Mouse (Mus musculus): ENCODE data around the gene Zfp207. TPM values are rescaled to one million over a fixed set of nuclear protein-coding genes. Genes with fewer than 3 reads are reported as not detected.

Gene Zfp207
- total and polyA plus RNA-seq, 3 experiments: 143 to 347 (median 186) TPM

- TF ChIP-seq TAL1 (IDR thresholded peaks at IDR 0.05; ENCODE audit: low read length): no peak
Observed at GRCm38 (mm10) chr11:80429009-80429475, 46.0 kb downstream of the Zfp207 start (continued).

GRCm38 (mm10) chr11:80429500-80430166 lies 46.6 kb downstream of the Zfp207 start:
- Histone ChIP-seq H3K4me1 (ENCODE audit: control insufficient read depth in 1 of 2, insufficient read depth in 2 of 2, low read length in 2 of 2) (peaks cover 17 to 24% of the 10 kb centered on the region in 2 experiments), H3K9me3 (replicated peaks; ENCODE audit: insufficient read depth, low read length) (no peaks in the 10 kb centered on the region), H3K36me3 (ENCODE audit: control insufficient read depth in 1 of 2, insufficient read depth in 2 of 2, low read length in 2 of 2) (peaks cover 26 to 32% of the 10 kb centered on the region in 2 experiments), H3K4me3 (ENCODE audit: control insufficient read depth in 1 of 2, insufficient read depth in 1 of 2, low read depth in 2 of 2, low read length in 2 of 2) (peak overlapping the region; percentile 66 to 84), H3K79me2 (ENCODE audit: control insufficient read depth, insufficient read depth, low read length, poor library complexity) (peaks cover 38% of the 10 kb centered on the region), H3K9ac (ENCODE audit: control insufficient read depth, low read depth, low read length, poor library complexity, severe bottlenecking) (peak overlapping the region; percentile 95), H3K27me3 (ENCODE audit: control insufficient read depth in 1 of 2, insufficient read depth in 2 of 2, low read length in 2 of 2) (no peaks in the 10 kb centered on the region), H3K27ac (ENCODE audit: control insufficient read depth, low read depth, low read length) (peak overlapping the region; percentile 71)
- DNase-seq (ENCODE audit: low read depth, low spot score): peak; percentile 54
- TF ChIP-seq RAD21 (IDR thresholded peaks at IDR 0.05; ENCODE audit: low read depth, low read length) (no peak), HCFC1 (IDR thresholded peaks at IDR 0.05; ENCODE audit: low read depth, low read length) (no peak), MYB (IDR thresholded peaks at IDR 0.05; ENCODE audit: low read depth, low read length) (no peak), ZNF384 (IDR thresholded peaks at IDR 0.05; ENCODE audit: low read depth, low read length) (peak; percentile 74), CHD1 (IDR thresholded peaks at IDR 0.05; ENCODE audit: low read depth, low read length) (peak; percentile 56; the same call in 1 of the 2 replicates), ZKSCAN1 (IDR thresholded peaks at IDR 0.05; ENCODE audit: low read depth, low read length) (no peak), TBP (IDR thresholded peaks at IDR 0.05; ENCODE audit: low read depth, low read length) (0 out of 2 replicates have a peak, but pooled peaks have one; percentile 22)

GRCm38 (mm10) chr11:80430366-80430910 lies 47.4 kb downstream of the Zfp207 start:
- Histone ChIP-seq H3K4me1 (ENCODE audit: control insufficient read depth in 1 of 2, insufficient read depth in 2 of 2, low read length in 2 of 2) (peaks cover 15 to 17% of the 10 kb centered on the region in 2 experiments), H3K9ac (ENCODE audit: control insufficient read depth, low read depth, low read length, poor library complexity, severe bottlenecking) (0 out of 2 replicates have a peak overlapping the region, but pooled peaks have one; percentile 26), H3K36me3 (ENCODE audit: control insufficient read depth in 1 of 2, insufficient read depth in 2 of 2, low read length in 2 of 2) (peaks cover 25 to 35% of the 10 kb centered on the region in 2 experiments), H3K79me2 (ENCODE audit: control insufficient read depth, insufficient read depth, low read length, poor library complexity) (peaks cover 41% of the 10 kb centered on the region), H3K9me3 (replicated peaks; ENCODE audit: insufficient read depth, low read length) (no peaks in the 10 kb centered on the region), H3K27ac (ENCODE audit: control insufficient read depth, low read depth, low read length) (no peak overlapping the region), H3K4me3 (ENCODE audit: control insufficient read depth in 1 of 2, insufficient read depth in 1 of 2, low read depth in 2 of 2, low read length in 2 of 2) (peak overlapping the region in 1 of 2 experiments; percentile 84; a peak in 2 of 4 replicates), H3K27me3 (ENCODE audit: control insufficient read depth in 1 of 2, insufficient read depth in 2 of 2, low read length in 2 of 2) (no peaks in the 10 kb centered on the region)
- TF ChIP-seq MXI1 (IDR thresholded peaks at IDR 0.05; ENCODE audit: low read depth, low read length): no peak
- TF ChIP-seq MEF2A (IDR thresholded peaks at IDR 0.05; ENCODE audit: extremely low read depth, insufficient replicate concordance, low read depth, low read length, poor library complexity, severe bottlenecking): no peak
- no peak for TF ChIP-seq KAT2A (conservative IDR thresholded peaks at IDR 0.05; ENCODE audit: low read depth, low read length)
- TF ChIP-seq MAX (IDR thresholded peaks at IDR 0.05; ENCODE audit: low read length): no peak
- 0 out of 2 replicates have a peak, but pooled peaks have one; percentile 25 for TF ChIP-seq POLR2AphosphoS2 (IDR thresholded peaks at IDR 0.05; ENCODE audit: low read length)
- TF ChIP-seq ETS1 (IDR thresholded peaks at IDR 0.05; ENCODE audit: low read depth, low read length): no peak
- TF ChIP-seq CHD1 (IDR thresholded peaks at IDR 0.05; ENCODE audit: low read depth, low read length): 0 out of 2 replicates have a peak, but pooled peaks have one; percentile 37
- no peak for TF ChIP-seq MAZ (IDR thresholded peaks at IDR 0.05; ENCODE audit: low read depth, low read length)
- TF ChIP-seq JUND (IDR thresholded peaks at IDR 0.05; ENCODE audit: low read depth, low read length): no peak
- peak; percentile 45 for DNase-seq (ENCODE audit: low read depth, low spot score)

Data from MEL (cell line).